Mouse (Mus musculus): ENCODE data around the gene Btbd35f18. TPM values are rescaled to one million over a fixed set of nuclear protein-coding genes. Genes with fewer than 3 reads are reported as not detected.
"Not testable (repeated sequence)": the region's sequence is repeated elsewhere in the genome, so short reads cannot be mapped to it uniquely, and the experiment has no call there.

Btbd35f18 gene
- not detected in 2 replicates for total RNA-seq (2021)
- long read RNA-seq: 0 reads

DNA sequence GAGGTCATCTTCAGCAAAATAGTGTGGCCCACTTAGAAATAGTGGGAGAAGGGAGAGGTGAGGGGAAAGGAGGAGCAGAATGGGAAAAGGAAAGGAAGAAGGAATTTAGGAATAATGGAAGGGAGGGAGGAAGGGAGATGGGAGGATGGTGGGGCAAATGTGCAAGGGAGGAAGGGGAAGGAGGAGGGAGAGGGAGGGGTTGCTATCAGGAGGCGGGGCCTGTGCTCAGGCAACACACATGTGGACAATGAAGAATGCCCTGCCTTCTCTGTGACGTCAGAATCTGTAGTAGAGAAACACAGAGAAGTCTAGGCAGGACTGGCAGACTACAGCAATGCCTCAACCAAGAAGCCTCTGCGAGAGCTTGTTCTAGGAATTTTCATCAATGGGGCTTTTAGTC is at the start of gene Btbd35f18:
Gene Btbd35f18 (plus strand): TSS at position 301 of the 400 bp plus-strand sequence.
- not testable (repeated sequence) for DNase-seq

Other genes starting within 250 kb of the Btbd35f18 start
- gene Btbd35f10, start 52.7 kb downstream of the Btbd35f18 start, total RNA-seq (2021): not detected in 2 replicates